Mouse (Mus musculus): ENCODE results near the gene Coa4.

DNA sequence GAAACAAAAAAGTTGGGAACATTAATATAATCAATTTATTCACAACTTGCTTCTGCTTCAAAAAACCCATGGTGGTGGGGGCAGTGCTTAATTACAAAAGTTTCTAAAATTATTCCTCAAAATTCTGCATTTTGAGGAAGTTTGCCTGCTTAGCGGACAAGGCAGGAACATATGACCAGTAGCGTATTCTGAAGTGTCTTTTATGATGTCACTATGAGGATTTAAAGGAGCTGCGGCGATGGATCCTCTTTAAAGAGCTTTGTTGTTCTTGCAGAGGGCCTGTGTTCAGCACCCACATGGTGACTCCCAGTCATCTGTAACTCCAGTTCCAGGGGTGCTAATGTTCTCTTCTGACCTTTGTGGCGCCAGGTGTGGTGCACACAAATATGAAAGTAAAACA is 6.1 kb upstream of the Coa4 start:
- TF ChIP-seq CTCF (IDR thresholded peaks at IDR 0.05; ENCODE audit: insufficient read depth, low read depth, low read length) (no peak), POLR2A (IDR thresholded peaks at IDR 0.05; ENCODE audit: insufficient read depth, low read depth, low read length) (no peak)
